Mouse (Mus musculus) liver, adult 2 months (tissue): Measurements from ENCODE around the gene 4930415O20Rik. TPM values are rescaled to one million over a fixed set of nuclear protein-coding genes. Genes with fewer than 3 reads are reported as not detected.

Experiments used
- DNase-seq: peaks from one replicate; pipeline ENCODE4 v3.0.0-alpha.2; 2011; ENCODE audit warnings: low read depth, low spot score; ENCODE audit errors: extremely low read depth
- H3K27ac ChIP-seq: fragments of 200-500 bp; replicated peaks from 2 replicates; pipeline ENCODE4 v1.5.1; 2012; ENCODE audit warnings: low read depth, mild to moderate bottlenecking, control low read depth, inconsistent platforms, low read length; ENCODE audit not compliant: insufficient read depth
- H3K27me3 ChIP-seq: fragments of 200-500 bp; 2 replicates; pipeline ENCODE4 v1.6.1; 2012; ENCODE audit warnings: mild to moderate bottlenecking, moderate library complexity, low read length, inconsistent platforms; ENCODE audit not compliant: control insufficient read depth, insufficient read depth
- H3K36me3 ChIP-seq: fragments of 200-500 bp; 2 replicates; pipeline ENCODE4 v1.6.1; 2012; ENCODE audit warnings: low read length, inconsistent platforms; ENCODE audit not compliant: control insufficient read depth, insufficient read depth
- H3K4me1 ChIP-seq: fragments of 200-500 bp; 2 replicates; pipeline ENCODE4 v1.6.1; 2011; ENCODE audit warnings: low read length; ENCODE audit not compliant: control insufficient read depth, insufficient read depth
- H3K4me3 ChIP-seq: fragments of 200-500 bp; 2 replicates; pipeline ENCODE4 v1.5.1; 2011; ENCODE audit warnings: low read depth, mild to moderate bottlenecking, control low read depth, low read length, moderate library complexity; ENCODE audit not compliant: insufficient read depth
- H3K79me2 ChIP-seq: fragments of 200-500 bp; 2 replicates; pipeline ENCODE4 v1.6.1; 2012; ENCODE audit warnings: inconsistent platforms, mild to moderate bottlenecking, low read length, moderate library complexity; ENCODE audit not compliant: control insufficient read depth, insufficient read depth
- H3K9ac ChIP-seq: fragments of 200-500 bp; 2 replicates; pipeline ENCODE4 v1.6.1; 2012; ENCODE audit warnings: low read depth, mild to moderate bottlenecking, control low read depth, inconsistent platforms, low read length
- CTCF ChIP-seq: fragments of 200-500 bp; IDR thresholded peaks from 2 replicates; pipeline ENCODE4 v1.5.1; 2011; ENCODE audit warnings: low read depth, low read length, control low read depth
- POLR2A ChIP-seq: fragments of 200-500 bp; IDR thresholded peaks from 2 replicates; pipeline ENCODE4 v1.6.1; 2011; ENCODE audit warnings: low read length, control low read depth; ENCODE audit not compliant: insufficient read depth; ENCODE audit errors: extremely low read depth
- whole genome bisulfite sequencing: fragments of 180-500 bp; shearing (Covaris S2); methylation state at CpG from one replicate; pipeline ENCODE4 v1.1.7; 2018; 5-methylcytosine and 5-hydroxymethylcytosine counted together
- polyA plus RNA-seq: library from polyadenylated mRNA; depleted of rRNA; stranded (reverse); fragments of >200 nt; gene quantifications from 2 replicates; pipeline ENCODE4 v1.2.3, GENCODE M21; 2012
- total RNA-seq: library from RNA; depleted of rRNA; stranded (reverse); fragments of >200 nt; gene quantifications from 2 replicates; pipeline ENCODE4 v1.2.3, GENCODE M21; 2014

The 4930415O20Rik gene
- total and polyA plus RNA-seq, 2 experiments = not detected

DNA sequence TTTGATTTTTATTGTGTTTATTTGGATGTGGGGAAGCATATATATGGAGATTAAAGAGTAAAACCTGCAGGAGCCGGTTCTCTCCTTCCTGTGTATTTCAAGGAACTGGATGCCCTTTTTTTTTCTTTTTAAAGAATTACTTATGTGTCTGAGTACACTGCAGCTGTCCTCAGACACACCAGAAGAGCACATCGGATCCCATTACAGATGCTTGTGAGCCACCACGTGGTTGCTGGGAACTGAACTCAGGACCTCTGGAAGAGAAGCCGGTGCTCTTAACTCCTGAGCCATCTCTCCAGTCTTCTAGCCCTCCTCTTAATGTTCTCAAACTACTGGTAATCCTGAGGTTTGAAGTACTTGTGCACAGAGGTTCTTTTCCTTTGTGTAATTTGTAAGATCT is 32.9 kb upstream of the 4930415O20Rik start:
- peaks cover 20% of the 10 kb centered on the region for H3K36me3 ChIP-seq
- no peaks in the 10 kb centered on the region for H3K27me3 ChIP-seq
- no peak overlapping the region for H3K27ac ChIP-seq
- H3K4me1 ChIP-seq = no peaks in the 10 kb centered on the region; the same call in 1 of the 2 replicates
- H3K79me2 ChIP-seq = 0 out of 2 replicates have a peak, but pooled peaks cover under 1% of the 10 kb centered on the region
- 75% methylated on average over 4 of the region's 4 CpGs for whole genome bisulfite sequencing
- H3K9ac ChIP-seq = no peak overlapping the region
- H3K4me3 ChIP-seq = no peak overlapping the region
- DNase-seq = no peak
- TF ChIP-seq CTCF (no peak), POLR2A (no peak)

DNA sequence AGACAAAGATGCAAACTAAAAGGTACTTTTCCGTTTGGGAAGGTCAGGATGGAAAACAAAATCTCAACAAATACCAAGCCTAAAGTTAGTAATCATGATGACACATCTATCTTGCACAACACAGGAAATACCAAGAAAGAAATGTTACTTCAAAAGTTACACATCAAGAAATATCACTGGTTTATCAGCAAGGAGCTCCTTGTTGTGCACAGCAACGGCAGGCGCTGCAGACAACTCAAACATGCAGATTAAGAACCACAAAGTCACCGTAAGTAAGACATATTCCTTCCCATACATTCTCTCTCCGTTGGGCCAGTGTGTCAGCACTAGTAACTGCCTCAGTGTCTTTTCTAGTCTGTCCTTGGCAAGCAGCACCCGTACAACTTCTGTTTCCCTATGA is 29.7 kb upstream of the 4930415O20Rik start:
- H3K27ac ChIP-seq = no peak overlapping the region
- H3K27me3 ChIP-seq = no peaks in the 10 kb centered on the region
- H3K4me1 ChIP-seq = no peaks in the 10 kb centered on the region; the same call in 1 of the 2 replicates
- H3K4me3 ChIP-seq = no peak overlapping the region
- 72% methylated on average over 6 of the region's 6 CpGs for WGBS
- no peak for TF ChIP-seq POLR2A
- TF ChIP-seq CTCF = no peak
- DNase-seq = no peak
- H3K36me3 ChIP-seq = peaks cover 47% of the 10 kb centered on the region
- no peak overlapping the region for H3K9ac ChIP-seq
- H3K79me2 ChIP-seq = 0 out of 2 replicates have a peak, but pooled peaks cover 2% of the 10 kb centered on the region

DNA sequence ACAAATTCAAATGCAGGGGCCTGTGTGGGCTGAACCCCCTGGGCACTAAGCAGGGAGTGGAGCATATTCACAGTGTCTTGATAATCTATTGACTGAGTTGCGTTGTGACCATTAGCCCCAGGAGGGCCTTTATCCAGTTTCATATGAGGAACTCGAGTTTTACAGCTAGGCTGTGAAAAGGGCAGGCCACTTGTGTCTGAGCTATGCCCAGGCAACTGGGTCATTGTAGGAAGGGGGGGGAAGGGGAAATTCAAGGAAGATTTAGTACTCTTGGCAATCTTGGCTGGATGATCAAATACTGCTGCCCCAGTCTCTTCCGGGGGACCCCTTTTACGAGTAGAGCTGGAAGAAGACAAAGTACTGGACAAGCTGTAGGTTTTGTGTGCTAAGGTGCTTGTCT is 27.5 kb upstream of the 4930415O20Rik start:
- Histone ChIP-seq H3K79me2 (0 out of 2 replicates have a peak, but pooled peaks cover 2% of the 10 kb centered on the region), H3K27ac (no peak overlapping the region), H3K36me3 (peaks cover 60% of the 10 kb centered on the region), H3K9ac (no peak overlapping the region), H3K4me1 (no peaks in the 10 kb centered on the region; the same call in 1 of the 2 replicates), H3K27me3 (no peaks in the 10 kb centered on the region), H3K4me3 (no peak overlapping the region)
- no peak for DNase-seq
- 91% methylated on average over 4 of the region's 4 CpGs for WGBS
- TF ChIP-seq CTCF (no peak), POLR2A (no peak)

DNA sequence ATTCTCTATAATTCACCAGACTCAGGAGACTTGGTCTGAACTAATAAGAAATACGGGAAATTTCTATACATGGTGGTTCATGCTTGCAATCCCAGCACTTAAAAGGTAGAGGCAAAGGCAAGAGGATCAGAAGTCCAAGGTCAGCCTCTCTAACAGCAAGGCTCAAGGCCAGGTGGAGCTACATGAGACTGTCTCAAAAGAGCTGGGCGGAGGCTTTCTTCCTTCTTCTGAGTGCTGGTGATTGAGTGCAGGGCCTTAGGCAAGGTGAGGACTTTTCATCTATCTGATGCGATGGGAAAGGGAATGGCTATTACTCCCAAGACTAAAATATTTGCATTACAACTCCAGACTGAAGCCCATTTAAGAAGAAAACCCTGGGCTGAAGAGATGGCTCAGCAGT is 25.7 kb upstream of the 4930415O20Rik start:
- Histone ChIP-seq H3K79me2 (0 out of 2 replicates have a peak, but pooled peaks cover 2% of the 10 kb centered on the region), H3K27me3 (no peaks in the 10 kb centered on the region), H3K27ac (no peak overlapping the region), H3K36me3 (peaks cover 62% of the 10 kb centered on the region), H3K9ac (no peak overlapping the region), H3K4me1 (no peaks in the 10 kb centered on the region; the same call in 1 of the 2 replicates), H3K4me3 (no peak overlapping the region)
- DNase-seq = no peak
- TF ChIP-seq CTCF (no peak), POLR2A (no peak)
- 93% methylated on average over 3 of the region's 3 CpGs for WGBS

GRCm38 (mm10) chr15:98546843-98547242 is 24.0 kb upstream of the 4930415O20Rik start:
- Histone ChIP-seq H3K36me3 (peaks cover 69% of the 10 kb centered on the region), H3K27ac (no peak overlapping the region), H3K27me3 (no peaks in the 10 kb centered on the region), H3K79me2 (0 out of 2 replicates have a peak, but pooled peaks cover 2% of the 10 kb centered on the region), H3K4me1 (no peaks in the 10 kb centered on the region), H3K4me3 (no peak overlapping the region), H3K9ac (no peak overlapping the region)
- DNase-seq = no peak
- 94% methylated on average over 5 of the region's 5 CpGs for WGBS
- no peak for TF ChIP-seq POLR2A
- TF ChIP-seq CTCF = no peak

GRCm38 (mm10) chr15:98552758-98553157 is 18.0 kb upstream of the 4930415O20Rik start:
- H3K27me3 ChIP-seq = no peaks in the 10 kb centered on the region
- H3K79me2 ChIP-seq = peaks cover 5% of the 10 kb centered on the region; the same call in 1 of the 2 replicates
- peaks cover 49% of the 10 kb centered on the region for H3K36me3 ChIP-seq
- no peaks in the 10 kb centered on the region for H3K4me1 ChIP-seq
- H3K9ac ChIP-seq = no peak overlapping the region
- H3K4me3 ChIP-seq = no peak overlapping the region
- TF ChIP-seq CTCF = no peak
- TF ChIP-seq POLR2A = no peak
- H3K27ac ChIP-seq = no peak overlapping the region
- DNase-seq = no peak
- 95% methylated on average over 2 of the region's 2 CpGs for WGBS
